Comparison of ENCODE assay signal across 21 mouse cellular contexts in the genomic region with DNA sequence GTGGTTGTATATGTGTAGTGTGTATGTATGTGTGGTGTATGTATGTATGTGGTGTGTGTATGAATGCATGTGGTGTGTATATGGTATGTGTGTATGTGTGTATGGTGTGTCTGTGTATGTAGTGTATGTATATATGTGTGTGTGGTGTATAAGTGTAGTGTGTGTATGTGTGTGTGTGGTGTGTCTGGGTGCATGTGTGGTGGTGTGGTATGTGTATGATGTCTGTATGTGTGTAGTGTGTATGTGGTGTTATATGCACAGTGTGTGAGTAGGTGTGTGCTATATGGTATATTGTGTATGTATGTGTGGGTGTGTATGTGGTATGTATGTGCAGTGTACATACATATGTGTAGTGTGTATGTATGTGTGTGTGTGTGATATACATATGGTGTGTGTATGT. TPM values are rescaled to one million over a fixed set of nuclear protein-coding genes. Genes with fewer than 3 reads are reported as not detected.
A peak's percentile ranks its signal among the peaks of the same experiment; 100 is the strongest.
DNase-seq lines count a peak whose midpoint lies in the region; ATAC-seq and TF ChIP-seq lines count a peak whose summit lies in the region.
"Had no signal": no experiment of that assay in that cellular context is flagged by ENCODE, and none has a peak within 500 bp of the region (broad histone marks: within the 10 kb centered on the region; RNA-seq: fewer than 3 reads in every experiment).

No protein-coding gene starts in this region.

- TF ChIP-seq POLR2A in MEL (IDR thresholded peaks at IDR 0.05; ENCODE audit: control insufficient read depth in 1 of 2, insufficient read depth in 1 of 2, low read depth in 1 of 2, low read length in 2 of 2, poor library complexity in 1 of 2): peak in 1 of 2 experiments; percentile 26; a peak in 1 of 4 replicates
- no peak for TF ChIP-seq POLR2A in small intestine, adult 2 months (IDR thresholded peaks at IDR 0.05; ENCODE audit: low read depth, low read length)

- H3K27me3 ChIP-seq in liver, embryonic 14.5 days (ENCODE audit: control insufficient read depth, insufficient read depth, low read length): no peaks in the 10 kb centered on the region
- no peaks in the 10 kb centered on the region for H3K27me3 ChIP-seq in liver, postnatal 0 days (ENCODE audit: insufficient read depth, low read length)
- no peaks in the 10 kb centered on the region for H3K27me3 ChIP-seq in MEL (ENCODE audit: control insufficient read depth in 1 of 2, insufficient read depth in 2 of 2, low read length in 2 of 2)
- no peaks in the 10 kb centered on the region for H3K27me3 ChIP-seq in small intestine, adult 2 months (ENCODE audit: control insufficient read depth, insufficient read depth, low read length)
- H3K27me3 ChIP-seq: forebrain, embryonic 13.5 days; heart, embryonic 13.5 days; hindbrain, embryonic 13.5 days had no signal

- peak; percentile 4; the same call in 1 of the 2 replicates for ATAC-seq in liver, embryonic 14.5 days (ENCODE audit: insufficient read depth)
- ATAC-seq in liver, postnatal 0 days: no peak
- ATAC-seq: forebrain, embryonic 13.5 days; forebrain, postnatal 0 days; hindbrain, postnatal 0 days had no signal

- TF ChIP-seq CTCF in gastrocnemius, adult 2 months (IDR thresholded peaks at IDR 0.05): no peak
- no peak for TF ChIP-seq CTCF in liver, embryonic 14.5 days (IDR thresholded peaks at IDR 0.05; ENCODE audit: low read depth)
- no peak for TF ChIP-seq CTCF in liver, postnatal 0 days (IDR thresholded peaks at IDR 0.05; ENCODE audit: low read depth)
- TF ChIP-seq CTCF in MEL (IDR thresholded peaks at IDR 0.05 in 2 of 3, conservative IDR thresholded peaks at IDR 0.05 in 1 of 3; ENCODE audit: control insufficient read depth in 1 of 3, insufficient read depth in 1 of 3, low read depth in 2 of 3, low read length in 3 of 3, poor library complexity in 1 of 3, severe bottlenecking in 1 of 3): peak in 1 of 3 experiments; percentile 8; a peak in 1 of 6 replicates
- no peak for TF ChIP-seq CTCF in small intestine, adult 2 months (IDR thresholded peaks at IDR 0.05; ENCODE audit: extremely low read depth, insufficient read length, insufficient replicate concordance, low read depth, low read length)

- H3K79me2 ChIP-seq in MEL (ENCODE audit: control insufficient read depth, insufficient read depth, low read length, poor library complexity): no peaks in the 10 kb centered on the region

- H3K4me2 ChIP-seq in liver, embryonic 14.5 days (ENCODE audit: low read depth): no peak overlapping the region
- no peak overlapping the region for H3K4me2 ChIP-seq in liver, postnatal 0 days (ENCODE audit: low read depth, low read length)
- H3K4me2 ChIP-seq: forebrain, embryonic 13.5 days; heart, embryonic 13.5 days; hindbrain, embryonic 13.5 days had no signal

- no peaks in the 10 kb centered on the region for H3K9me3 ChIP-seq in liver, embryonic 14.5 days (ENCODE audit: control insufficient read depth, low read length)
- no peaks in the 10 kb centered on the region for H3K9me3 ChIP-seq in liver, postnatal 0 days (ENCODE audit: low read length)
- H3K9me3 ChIP-seq in MEL (replicated peaks; ENCODE audit: insufficient read depth, low read length): no peaks in the 10 kb centered on the region
- H3K9me3 ChIP-seq: forebrain, embryonic 13.5 days; heart, embryonic 13.5 days; hindbrain, embryonic 13.5 days had no signal

- H3K27ac ChIP-seq in gastrocnemius, adult 2 months: peak overlapping the region; percentile 71
- H3K27ac ChIP-seq in liver, embryonic 14.5 days: no peak overlapping the region
- no peak overlapping the region for H3K27ac ChIP-seq in liver, postnatal 0 days (ENCODE audit: low read depth)
- H3K27ac ChIP-seq in MEL (ENCODE audit: control insufficient read depth, low read depth, low read length): no peak overlapping the region
- peak overlapping the region; percentile 2; the same call in 1 of the 2 replicates for H3K27ac ChIP-seq in small intestine, adult 2 months (ENCODE audit: insufficient read depth, low read depth, low read length)
- H3K27ac ChIP-seq: forebrain, embryonic 13.5 days; heart, embryonic 13.5 days; hindbrain, embryonic 13.5 days; hindbrain, postnatal 0 days had no signal

- H3K36me3 ChIP-seq in liver, embryonic 14.5 days (replicated peaks; ENCODE audit: control insufficient read depth, insufficient read depth, low read depth): no peaks in the 10 kb centered on the region
- no peaks in the 10 kb centered on the region for H3K36me3 ChIP-seq in liver, postnatal 0 days (replicated peaks; ENCODE audit: insufficient read depth, low read length)
- peaks cover 4 to 58% of the 10 kb centered on the region in 2 experiments; a peak in 3 of 4 replicates for H3K36me3 ChIP-seq in MEL (ENCODE audit: control insufficient read depth in 1 of 2, insufficient read depth in 2 of 2, low read length in 2 of 2)
- H3K36me3 ChIP-seq in small intestine, adult 2 months (ENCODE audit: control insufficient read depth, insufficient read depth, low read length): no peaks in the 10 kb centered on the region

- DNase-seq in gastrocnemius, adult 2 months: no peak
- no peak for DNase-seq in gastrocnemius, adult 8-10 months (ENCODE audit: low spot score in 2 of 2)
- no peak for DNase-seq in liver, embryonic 14.5 days (ENCODE audit: low read depth in 3 of 3, low spot score in 3 of 3)
- DNase-seq in liver, postnatal 0 days: no peak
- peak; percentile 18 for DNase-seq in MEL (ENCODE audit: low read depth, low spot score)
- no peak for DNase-seq in retina, postnatal 1 day
- DNase-seq: adrenal gland, adult 2 months; adrenal gland, postnatal 25 days; cerebellum, adult 2 months; cerebellum, postnatal 14 days; embryo, embryonic 11 days; forebrain, postnatal 0 days; gastrocnemius, postnatal 36 days; heart, postnatal 14 days had no signal

- no peak for TF ChIP-seq EP300 in liver, embryonic 14.5 days (IDR thresholded peaks at IDR 0.05; ENCODE audit: low read depth)
- no peak for TF ChIP-seq EP300 in liver, postnatal 0 days (IDR thresholded peaks at IDR 0.05; ENCODE audit: low read depth)
- no peak for TF ChIP-seq EP300 in MEL (IDR thresholded peaks at IDR 0.05; ENCODE audit: low read depth in 1 of 2, low read length in 2 of 2)

- no peaks in the 10 kb centered on the region; a peak in 1 of 4 replicates for H3K4me1 ChIP-seq in liver, embryonic 14.5 days (replicated peaks; ENCODE audit: control insufficient read depth in 2 of 2, insufficient read depth in 2 of 2, low read length in 1 of 2)
- H3K4me1 ChIP-seq in liver, postnatal 0 days (ENCODE audit: insufficient read depth): peaks cover 18% of the 10 kb centered on the region
- H3K4me1 ChIP-seq in MEL (ENCODE audit: control insufficient read depth in 1 of 2, insufficient read depth in 2 of 2, low read length in 2 of 2): peaks cover 32 to 60% of the 10 kb centered on the region in 2 experiments
- H3K4me1 ChIP-seq in small intestine, adult 2 months (ENCODE audit: control insufficient read depth, insufficient read depth, insufficient read length, low read length): peaks cover 5% of the 10 kb centered on the region; the same call in 1 of the 2 replicates

- TF ChIP-seq RAD21 in MEL (IDR thresholded peaks at IDR 0.05; ENCODE audit: low read depth, low read length): no peak

- H3K9ac ChIP-seq in liver, embryonic 14.5 days (replicated peaks): no peak overlapping the region
- H3K9ac ChIP-seq in liver, postnatal 0 days (replicated peaks): no peak overlapping the region
- no peak overlapping the region for H3K9ac ChIP-seq in MEL (ENCODE audit: control insufficient read depth, low read depth, low read length, poor library complexity, severe bottlenecking)
- H3K9ac ChIP-seq: forebrain, embryonic 13.5 days; forebrain, postnatal 0 days; heart, embryonic 13.5 days; hindbrain, embryonic 13.5 days had no signal

- intact Hi-C loops in gastrocnemius, adult 2 months (cut with DNase I): no loop called here

- H3K4me3 ChIP-seq in gastrocnemius, adult 2 months: no peak overlapping the region
- no peak overlapping the region for H3K4me3 ChIP-seq in liver, embryonic 14.5 days (ENCODE audit: insufficient read depth in 1 of 2, low read depth in 2 of 2, low read length in 2 of 2)
- H3K4me3 ChIP-seq in liver, postnatal 0 days (ENCODE audit: low read depth, low read length): no peak overlapping the region
- no peak overlapping the region for H3K4me3 ChIP-seq in MEL (ENCODE audit: control insufficient read depth in 1 of 2, insufficient read depth in 1 of 2, low read depth in 2 of 2, low read length in 2 of 2)
- no peak overlapping the region for H3K4me3 ChIP-seq in small intestine, adult 2 months (ENCODE audit: low read depth, low read length)
- H3K4me3 ChIP-seq: forebrain, embryonic 13.5 days; heart, embryonic 13.5 days; hindbrain, embryonic 13.5 days had no signal

RNA-seq across cellular contexts. Expression of a gene that starts 15.2 kb away (rescaled TPM):
- total RNA-seq in gastrocnemius, adult 2 months (2021): under 1 TPM; 0.23 to 0.39 TPM
- total RNA-seq in gastrocnemius, adult 8-10 months (2022): under 1 TPM in 2 of 4 experiments, not detected in 2; 0.27 to 0.56 TPM
- polyA plus RNA-seq in liver, embryonic 14.5 days (2012; rRNA removed): 40.7 and 47.7 TPM in 2 replicates
- polyA plus RNA-seq in liver, embryonic 14.5 days (2014; fragmentation: Nextera tagmentation; extraction: Ambion mirVana): 78.4 and 87.9 TPM in 2 replicates
- polyA plus RNA-seq in liver, postnatal 0 days (2015; fragmentation: Nextera tagmentation; extraction: Ambion mirVana): 31.0 and 37.5 TPM in 2 replicates
- 159 and 205 TPM in 2 replicates for total RNA-seq in MEL (2012; rRNA removed)
- 100 to 1,000 TPM in 1 of 2 experiments, 10 to 100 TPM in 1; 53.5 to 212 TPM for polyA plus RNA-seq in MEL (2012; ENCODE audit: insufficient read depth in 1 of 2, insufficient read length in 2 of 2, low read depth in 1 of 2, low replicate concordance in 2 of 2, missing spikeins in 1 of 2)
- polyA plus RNA-seq in small intestine, adult 2 months (2012; rRNA removed): 2.1 and 3.5 TPM in 2 replicates

RNA-seq across cellular contexts. Expression of a gene that starts 32.5 kb away (rescaled TPM):
- 100 to 1,000 TPM; 100 to 129 TPM for total RNA-seq in gastrocnemius, adult 2 months (2021)
- total RNA-seq in gastrocnemius, adult 8-10 months (2022): 100 to 1,000 TPM in 1 of 4 experiments, 10 to 100 TPM in 3; 85.0 to 103 (median 88.3) TPM
- polyA plus RNA-seq in liver, embryonic 14.5 days (2012; rRNA removed): 48.0 and 56.2 TPM in 2 replicates
- 120 and 129 TPM in 2 replicates for polyA plus RNA-seq in liver, embryonic 14.5 days (2014; fragmentation: Nextera tagmentation; extraction: Ambion mirVana)
- 213 and 231 TPM in 2 replicates for polyA plus RNA-seq in liver, postnatal 0 days (2015; fragmentation: Nextera tagmentation; extraction: Ambion mirVana)
- total RNA-seq in MEL (2012; rRNA removed): 86.8 and 105 TPM in 2 replicates
- polyA plus RNA-seq in MEL (2012; ENCODE audit: insufficient read depth in 1 of 2, insufficient read length in 2 of 2, low read depth in 1 of 2, low replicate concordance in 2 of 2, missing spikeins in 1 of 2): 100 to 1,000 TPM in 1 of 2 experiments, not detected in 1; 133 TPM
- polyA plus RNA-seq in small intestine, adult 2 months (2012; rRNA removed): 206 and 227 TPM in 2 replicates

RNA-seq across cellular contexts. Expression of a gene that starts 49.0 kb away (rescaled TPM):
- 1 to 10 TPM; 6.6 to 8.2 TPM for total RNA-seq in gastrocnemius, adult 2 months (2021)
- total RNA-seq in gastrocnemius, adult 8-10 months (2022): 1 to 10 TPM; 7.1 to 8.3 (median 7.6) TPM
- 38.5 and 48.3 TPM in 2 replicates for polyA plus RNA-seq in liver, embryonic 14.5 days (2012; rRNA removed)
- polyA plus RNA-seq in liver, embryonic 14.5 days (2014; fragmentation: Nextera tagmentation; extraction: Ambion mirVana): 26.9 and 27.8 TPM in 2 replicates
- polyA plus RNA-seq in liver, postnatal 0 days (2015; fragmentation: Nextera tagmentation; extraction: Ambion mirVana): 24.1 and 25.2 TPM in 2 replicates
- 63.9 and 76.9 TPM in 2 replicates for total RNA-seq in MEL (2012; rRNA removed)
- 10 to 100 TPM in 1 of 2 experiments, not detected in 1; 75.6 TPM for polyA plus RNA-seq in MEL (2012; ENCODE audit: insufficient read depth in 1 of 2, insufficient read length in 2 of 2, low read depth in 1 of 2, low replicate concordance in 2 of 2, missing spikeins in 1 of 2)
- 46.9 and 60.0 TPM in 2 replicates for polyA plus RNA-seq in small intestine, adult 2 months (2012; rRNA removed)

RNA-seq across cellular contexts. Expression of a gene that starts 51.0 kb away (rescaled TPM):
- not detected for total RNA-seq in gastrocnemius, adult 2 months (2021)
- total RNA-seq in gastrocnemius, adult 8-10 months (2022): not detected
- polyA plus RNA-seq in liver, embryonic 14.5 days (2012; rRNA removed): 0.30 and 0.44 TPM in 2 replicates
- 0.19 and 0.36 TPM in 2 replicates for polyA plus RNA-seq in liver, embryonic 14.5 days (2014; fragmentation: Nextera tagmentation; extraction: Ambion mirVana)
- 0.21 and 0.23 TPM in 2 replicates for polyA plus RNA-seq in liver, postnatal 0 days (2015; fragmentation: Nextera tagmentation; extraction: Ambion mirVana)
- total RNA-seq in MEL (2012; rRNA removed): not detected in 2 replicates
- not detected for polyA plus RNA-seq in MEL (2012; ENCODE audit: insufficient read depth in 1 of 2, insufficient read length in 2 of 2, low read depth in 1 of 2, low replicate concordance in 2 of 2, missing spikeins in 1 of 2)
- polyA plus RNA-seq in small intestine, adult 2 months (2012; rRNA removed): 9.8 and 18.1 TPM in 2 replicates
- total RNA-seq: forebrain, postnatal 0 days; gastrocnemius, adult 18-20 months; gastrocnemius, postnatal 36 days; hematopoietic stem cell, adult 5-6 weeks had no signal

Comparison
In these comparisons a context has a peak if more than half of its experiments do, and no peak if none do; other contexts are left out.
1. H3K27ac ChIP-seq: peak in gastrocnemius, adult 2 months (single experiment) and small intestine, adult 2 months (single experiment); none in liver, embryonic 14.5 days (single experiment), liver, postnatal 0 days (single experiment) and MEL (single experiment).